Mouse (Mus musculus) adrenal gland, adult (tissue): ENCODE results near the gene Hyal1.

Experiments used
- DNase-seq, 2 experiments: peaks; one replicate each; pipeline ENCODE4 v3.0.0; 2022 to 2023; ENCODE audit warnings: low spot score in 1 of 2; ENCODE audit not compliant: inconsistent age in 2 of 2

Gene Hyal1

DNA sequence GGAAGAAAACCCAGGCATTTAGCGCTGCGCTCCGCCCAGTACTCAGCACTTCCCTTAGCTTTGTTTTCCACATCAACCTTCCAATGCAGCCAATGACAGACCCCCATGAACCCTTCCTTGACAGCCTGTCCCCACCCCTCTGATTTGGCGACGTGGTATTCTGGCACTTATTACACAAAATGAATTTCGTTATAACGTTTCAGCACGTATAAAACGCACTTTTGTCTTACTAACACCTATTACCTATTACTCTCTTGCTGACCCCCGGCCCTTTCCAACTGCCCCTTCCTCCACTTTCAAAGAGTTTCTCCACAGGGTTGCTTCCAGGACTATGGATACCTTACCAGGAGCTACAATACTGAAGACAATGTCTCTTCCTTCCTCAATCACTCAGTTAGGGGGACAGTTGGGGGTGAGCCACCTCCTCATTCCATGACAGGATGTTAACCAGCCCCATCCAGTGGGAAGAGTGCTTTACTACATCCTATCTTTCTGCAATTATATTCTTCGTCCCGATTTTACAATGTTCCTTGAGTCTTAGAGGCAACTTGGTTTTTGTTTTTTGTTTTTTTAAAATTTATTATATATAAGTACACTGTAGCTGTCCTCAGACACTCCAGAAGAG is 36.3 kb downstream of the Hyal1 start:
- DNase-seq = no peak

DNA sequence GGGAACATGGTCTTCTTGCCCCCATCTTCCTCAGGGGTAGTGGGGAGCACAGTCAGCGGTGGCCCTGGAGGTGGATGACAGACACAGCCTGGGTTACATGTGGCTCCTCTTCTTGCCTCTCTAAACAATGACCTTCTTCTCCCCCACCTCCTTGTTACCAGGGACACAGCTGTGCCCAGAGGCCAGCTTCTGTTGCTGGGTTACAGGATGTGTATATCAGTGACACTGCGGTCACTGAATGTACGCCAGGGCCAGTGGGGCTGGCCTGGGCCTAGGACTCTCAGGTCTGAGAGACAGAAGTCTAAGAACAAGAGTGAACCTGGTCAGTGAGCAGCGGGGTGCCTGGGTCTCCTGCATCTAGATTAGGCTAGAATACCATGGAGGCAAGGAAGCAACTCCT is 38.3 kb downstream of the Hyal1 start:
- DNase-seq = no peak

DNA sequence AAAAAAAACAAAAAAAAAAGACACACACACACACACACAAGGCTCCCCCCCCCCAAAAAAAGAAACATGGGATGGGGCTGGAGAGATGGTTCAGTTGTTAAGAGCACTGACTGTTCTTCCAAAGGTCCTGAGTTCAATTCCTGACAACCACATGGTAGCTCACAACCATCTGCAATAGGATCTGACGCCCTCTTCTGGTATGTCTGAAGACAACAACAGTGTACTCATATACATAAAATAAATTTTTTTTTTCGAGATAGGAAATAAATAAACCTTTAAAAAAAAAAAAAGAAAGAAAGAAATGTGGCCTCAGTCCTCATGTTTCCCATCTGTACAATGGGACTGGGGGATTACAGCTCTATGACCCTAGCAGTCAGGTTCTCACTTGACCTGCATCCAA is 40.7 kb downstream of the Hyal1 start:
- DNase-seq = no peak

DNA sequence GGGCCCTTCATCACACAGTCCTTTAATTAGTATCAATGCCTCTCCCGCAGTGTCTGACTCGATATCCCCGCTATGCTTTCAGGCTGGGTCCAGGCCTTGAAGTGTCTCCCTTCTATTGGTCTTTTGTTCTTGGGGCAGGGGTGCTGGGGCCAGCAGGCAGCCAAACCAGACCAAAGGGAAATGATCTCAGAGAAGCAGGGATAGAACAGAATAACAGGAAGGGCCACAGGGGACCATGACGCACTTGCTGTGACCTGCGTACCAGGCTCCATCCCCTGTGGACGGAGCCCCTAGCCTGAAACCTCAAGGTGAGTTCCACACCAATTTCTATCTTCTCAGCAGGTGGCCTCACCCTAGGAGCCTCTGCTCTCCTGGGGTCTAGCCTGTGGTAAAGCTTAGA is 41.4 kb downstream of the Hyal1 start:
- no peak for DNase-seq

DNA sequence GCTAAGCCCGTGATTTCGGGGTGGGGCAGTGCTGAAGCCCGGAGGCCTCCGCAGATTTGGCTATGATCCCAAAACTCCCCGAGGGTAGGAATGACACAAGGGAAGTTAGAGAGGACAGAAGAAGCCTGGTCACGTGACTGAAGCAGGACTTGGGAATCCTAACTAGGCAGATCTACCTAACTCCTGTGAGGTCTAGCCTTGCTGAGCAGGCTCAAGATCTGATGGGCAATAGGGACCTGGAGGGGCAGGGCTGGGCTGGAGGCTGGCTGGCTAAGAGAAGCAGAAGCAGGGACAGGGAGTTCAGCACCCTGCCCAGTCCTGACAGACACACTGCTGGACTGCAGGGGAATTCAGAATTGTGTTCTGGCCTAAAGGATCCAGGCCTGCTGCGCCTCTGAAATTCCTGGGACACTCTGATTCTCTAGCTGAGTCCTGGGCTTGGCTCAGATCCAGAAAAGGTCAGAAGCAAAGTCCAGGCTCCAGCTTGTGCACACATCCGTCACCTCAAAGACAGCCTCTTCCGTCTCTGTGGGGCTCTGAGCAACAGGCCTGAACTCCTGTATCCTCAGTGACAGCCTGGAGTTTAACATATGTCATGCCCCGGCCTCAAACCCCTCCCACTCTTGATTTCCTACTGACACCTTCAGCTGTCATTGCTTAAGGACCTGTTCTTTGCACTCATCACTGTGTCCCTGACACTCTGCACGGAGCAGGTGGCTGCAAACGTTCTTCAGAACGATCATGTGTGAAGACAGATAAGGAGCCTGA is 42.2 kb downstream of the Hyal1 start:
- peak; percentile 76 to 81 for DNase-seq

DNA sequence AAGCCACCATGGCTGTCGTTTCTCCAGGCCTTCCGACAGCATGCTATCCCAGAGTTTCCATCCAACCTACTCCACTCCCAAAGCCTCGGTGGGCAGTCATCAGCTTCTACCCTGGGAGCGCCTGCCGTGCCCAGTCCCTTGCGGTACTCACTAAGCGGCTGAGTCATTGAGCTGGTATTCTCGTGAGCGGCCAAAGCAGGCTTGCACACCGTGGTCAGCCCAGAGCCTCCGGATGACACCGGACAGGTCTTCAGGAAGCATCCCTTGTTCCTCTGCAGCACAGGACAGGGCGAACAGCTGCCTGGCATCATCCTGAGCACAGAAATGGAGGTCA is 42.8 kb downstream of the Hyal1 start:
- DNase-seq = peak; percentile 74 to 76

DNA sequence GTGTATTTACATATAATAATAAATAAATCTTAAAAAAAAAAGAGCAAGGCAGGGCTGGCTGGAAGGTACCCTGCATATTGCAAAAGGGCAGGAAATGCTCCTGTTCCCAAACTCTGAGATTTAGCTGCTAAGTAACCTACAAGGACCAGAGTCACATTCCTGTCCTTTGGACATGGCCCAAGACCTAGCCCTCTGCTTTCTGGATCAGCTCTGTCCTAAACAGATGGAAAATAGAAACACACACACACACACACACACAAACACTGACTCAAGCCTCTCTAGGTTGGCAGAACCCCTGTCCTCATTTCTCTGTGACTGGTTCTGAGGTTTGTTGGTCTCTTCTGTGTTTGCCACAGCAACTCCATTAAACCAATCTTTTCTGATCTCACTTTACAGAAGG is 44.2 kb downstream of the Hyal1 start:
- no peak for DNase-seq

DNA sequence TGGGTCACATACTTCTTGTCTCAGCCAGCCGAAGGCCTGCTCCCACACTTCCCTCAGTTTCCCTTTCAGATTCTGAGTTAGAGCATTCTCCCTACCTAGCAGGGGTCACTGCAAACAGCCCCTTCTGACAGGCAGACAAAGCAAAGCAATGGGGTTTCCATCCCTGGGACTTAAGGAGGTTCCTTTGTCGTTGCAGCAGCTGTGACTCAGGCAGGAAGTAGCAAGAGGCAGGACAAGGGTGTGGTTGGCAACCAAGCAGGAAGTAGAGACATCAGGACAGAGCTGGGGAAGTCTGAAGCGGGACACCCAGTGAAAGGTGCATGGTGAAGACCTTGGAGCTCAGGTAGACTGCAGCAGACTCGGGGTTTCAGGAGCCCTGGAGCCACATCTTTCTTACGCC is 47.8 kb downstream of the Hyal1 start:
- peak in 1 of 2 experiments; percentile 61 for DNase-seq

DNA sequence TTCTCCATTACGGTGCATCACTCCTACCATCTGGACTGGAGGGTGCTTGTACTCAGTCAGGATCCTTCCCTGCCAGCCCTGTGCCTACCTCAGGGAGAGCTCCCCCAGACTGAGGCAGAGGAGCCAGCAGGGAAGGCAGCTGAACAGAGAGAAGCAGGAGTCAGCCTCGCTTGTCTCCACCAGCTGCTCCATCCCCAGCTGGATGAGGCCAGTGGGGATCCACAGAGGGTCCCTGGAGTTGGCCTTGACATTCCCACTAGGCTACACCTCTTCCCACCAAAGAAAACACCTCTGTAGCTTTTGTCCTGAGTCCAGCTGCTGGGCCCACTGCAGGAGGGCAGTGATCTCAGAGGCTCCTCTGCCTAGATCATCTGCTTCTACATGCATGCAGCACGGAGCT is 48.2 kb downstream of the Hyal1 start:
- no peak for DNase-seq

DNA sequence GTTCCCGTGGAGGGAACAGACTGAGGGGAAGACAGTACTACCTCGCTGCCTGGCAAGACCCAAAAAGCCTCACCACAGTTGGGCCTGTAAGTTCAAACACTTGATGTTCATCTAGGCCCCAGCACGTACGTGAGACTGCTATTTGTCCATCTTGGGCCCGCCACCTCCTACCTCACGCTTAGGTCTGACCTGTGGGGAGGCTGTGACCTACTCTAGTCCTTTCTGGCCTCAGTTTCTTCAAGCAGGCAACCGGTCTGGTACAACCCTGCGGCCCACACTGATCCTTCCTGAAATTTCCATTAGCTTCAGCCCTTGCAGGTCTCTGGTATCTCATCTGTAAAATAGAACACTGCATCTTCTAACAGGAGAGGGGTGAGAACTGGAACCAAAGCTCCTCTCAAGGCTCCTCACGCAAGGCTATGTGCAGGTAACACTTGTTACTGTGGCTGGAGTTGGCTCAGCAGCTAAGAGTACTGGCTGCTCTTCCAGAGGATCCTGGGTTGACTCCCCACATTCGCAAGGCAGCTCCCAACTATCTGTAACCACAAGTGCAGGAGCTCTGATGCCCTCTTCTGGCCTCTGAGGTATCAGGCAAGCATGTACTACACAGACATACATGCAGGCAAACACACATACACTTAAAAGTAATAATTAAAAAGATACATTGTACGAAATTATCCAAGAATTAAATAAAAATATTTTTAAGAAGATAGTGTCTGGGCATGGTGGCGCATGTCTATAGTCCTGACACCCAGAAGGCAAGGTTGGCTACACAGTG is 48.8 kb downstream of the Hyal1 start:
- DNase-seq = peak in 1 of 2 experiments; percentile 38

DNA sequence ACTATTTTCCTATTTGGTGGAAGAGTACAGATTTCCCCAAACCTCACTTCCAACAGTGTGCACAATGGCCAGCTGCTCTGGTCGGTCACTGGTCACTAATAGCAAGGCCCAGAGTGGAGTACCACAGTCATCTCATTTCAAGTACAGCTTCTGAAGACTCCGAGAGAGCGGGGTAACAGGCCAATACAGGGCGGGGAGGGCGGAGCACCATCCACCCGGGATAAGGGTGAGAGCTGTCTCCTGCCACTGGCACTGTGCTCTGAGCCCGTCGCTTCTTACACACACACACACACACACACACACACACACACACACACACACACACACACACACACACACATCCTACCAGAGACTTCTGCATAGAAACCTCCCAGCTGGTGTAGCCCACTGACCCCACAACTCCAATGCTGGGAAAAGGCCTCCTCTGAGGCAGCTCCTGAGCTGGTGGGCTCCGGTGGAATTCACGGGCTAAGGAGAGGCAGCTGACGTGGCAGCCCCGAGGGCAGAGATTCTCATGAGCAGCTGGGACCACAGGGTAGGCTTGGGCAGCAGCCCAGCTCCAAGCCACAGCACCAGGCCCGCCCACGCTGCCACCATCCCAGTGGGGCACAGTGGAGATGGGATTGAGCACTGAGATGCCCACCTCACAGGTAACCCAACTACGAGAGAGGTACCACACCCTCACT is 49.6 kb downstream of the Hyal1 start:
- peak in 1 of 2 experiments; percentile 28 for DNase-seq

DNA sequence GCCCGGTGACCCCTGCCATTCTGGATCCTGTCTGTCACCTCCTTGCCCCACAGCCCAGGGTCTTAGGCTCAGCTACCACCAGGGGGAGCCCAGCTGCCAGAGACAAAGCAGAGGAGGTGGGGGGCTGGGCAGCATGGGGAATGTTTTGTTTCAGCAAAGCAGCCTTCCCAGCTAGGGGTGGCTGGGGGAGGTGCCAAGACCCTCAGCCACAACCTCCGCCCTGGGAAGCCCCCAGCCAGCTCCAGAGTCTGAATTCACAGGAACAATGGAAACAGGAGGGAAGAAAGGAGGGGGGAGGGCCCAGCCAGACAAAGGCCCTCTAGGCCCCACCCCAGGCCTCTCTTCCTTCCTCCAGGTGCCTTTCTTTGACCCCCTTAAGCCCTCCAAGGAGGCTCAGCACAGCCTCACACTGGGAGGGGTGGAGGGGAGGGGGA is 50.1 kb downstream of the Hyal1 start:
- DNase-seq = peak; percentile 74 to 87

DNA sequence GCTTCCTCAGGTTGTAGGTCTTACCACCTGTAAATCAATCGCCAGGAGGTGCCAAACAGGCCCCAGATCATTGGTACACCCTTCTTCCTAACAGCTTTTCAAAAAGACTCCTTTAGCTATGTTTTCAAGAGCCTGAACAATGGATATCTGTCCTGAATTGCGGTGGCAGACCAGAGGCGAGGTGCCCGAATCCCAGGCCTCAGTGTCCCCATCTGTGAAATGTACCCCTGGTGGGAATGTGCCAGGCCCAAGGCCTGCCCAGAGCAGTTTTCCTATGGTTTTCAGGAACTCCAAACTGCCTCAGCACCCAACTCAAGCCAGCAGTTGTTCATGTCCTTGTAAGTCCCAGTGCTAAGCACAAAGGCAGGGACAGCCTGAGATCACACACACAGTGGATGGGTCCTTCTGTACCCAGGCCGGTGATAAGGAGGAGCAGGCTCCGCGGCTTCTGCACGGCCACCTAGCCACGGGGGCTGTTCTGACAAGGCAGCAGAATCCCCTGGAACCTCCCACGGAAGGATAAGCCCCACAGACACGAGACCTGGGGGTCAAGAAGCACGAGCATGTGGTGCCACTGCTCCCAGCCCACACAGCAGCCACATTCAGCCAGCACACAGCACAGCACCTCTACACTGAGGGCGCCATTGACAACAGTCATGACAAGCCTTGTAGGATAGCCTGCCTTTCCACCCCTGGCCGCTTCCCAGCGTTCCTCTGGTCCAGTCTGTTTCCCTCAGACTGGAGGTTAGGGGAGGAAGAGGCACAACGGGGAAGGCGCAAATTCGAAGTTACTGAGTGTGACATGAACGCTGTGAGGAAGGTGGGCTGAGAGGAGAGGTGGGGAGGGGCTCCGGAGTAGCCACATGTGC is 50.9 kb downstream of the Hyal1 start:
- peak in 1 of 2 experiments; percentile 39 for DNase-seq

DNA sequence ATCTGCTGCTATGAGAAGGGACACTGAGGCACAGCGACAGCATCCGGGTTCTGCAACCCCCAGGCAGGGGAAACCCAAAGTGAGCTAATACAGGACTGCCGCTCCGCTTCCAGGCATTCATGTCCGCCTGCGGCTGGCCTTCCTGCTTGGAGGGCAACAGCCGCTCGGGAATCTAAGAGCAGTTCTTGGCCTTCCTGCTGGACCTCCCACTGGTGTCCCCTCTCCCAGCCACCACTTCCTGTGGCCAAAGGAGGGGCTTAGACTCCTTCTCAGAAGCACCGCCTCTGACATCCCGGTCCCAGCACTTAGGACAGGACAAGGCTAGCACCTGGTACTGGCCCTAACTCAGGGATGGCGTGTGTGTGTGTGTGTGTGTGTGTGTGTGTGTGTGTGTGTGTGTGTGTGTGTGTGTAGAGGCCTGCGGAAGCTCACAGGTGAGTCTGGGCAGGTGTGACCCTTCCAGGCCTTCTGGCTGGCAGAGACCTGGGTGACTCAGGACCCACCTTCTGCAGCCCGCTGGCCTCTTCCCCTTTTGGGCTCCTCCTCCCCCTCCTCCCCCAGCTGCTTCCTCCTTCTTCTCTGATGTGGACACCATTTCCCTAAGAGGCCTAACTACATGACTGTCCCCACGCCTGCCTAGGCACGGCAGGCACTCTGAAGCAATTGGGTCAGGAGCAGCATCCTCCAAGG is 52.1 kb downstream of the Hyal1 start:
- peak; percentile 60 to 76 for DNase-seq

DNA sequence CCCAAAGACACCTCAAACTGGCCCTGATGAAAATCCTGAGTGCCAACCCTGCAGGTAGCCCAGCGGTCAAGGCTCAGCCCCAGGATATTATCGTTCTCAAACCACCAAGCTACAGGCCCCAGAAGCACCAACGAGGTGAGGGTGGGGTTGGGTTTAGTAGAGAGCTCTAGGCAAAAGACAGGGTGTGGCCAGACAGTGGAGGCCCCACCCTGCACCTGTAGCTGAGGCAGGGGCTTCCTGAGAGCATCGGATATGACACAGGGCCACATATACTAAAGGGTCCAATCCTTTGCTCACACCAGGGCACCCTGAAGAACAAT is 52.6 kb downstream of the Hyal1 start:
- DNase-seq = no peak

DNA sequence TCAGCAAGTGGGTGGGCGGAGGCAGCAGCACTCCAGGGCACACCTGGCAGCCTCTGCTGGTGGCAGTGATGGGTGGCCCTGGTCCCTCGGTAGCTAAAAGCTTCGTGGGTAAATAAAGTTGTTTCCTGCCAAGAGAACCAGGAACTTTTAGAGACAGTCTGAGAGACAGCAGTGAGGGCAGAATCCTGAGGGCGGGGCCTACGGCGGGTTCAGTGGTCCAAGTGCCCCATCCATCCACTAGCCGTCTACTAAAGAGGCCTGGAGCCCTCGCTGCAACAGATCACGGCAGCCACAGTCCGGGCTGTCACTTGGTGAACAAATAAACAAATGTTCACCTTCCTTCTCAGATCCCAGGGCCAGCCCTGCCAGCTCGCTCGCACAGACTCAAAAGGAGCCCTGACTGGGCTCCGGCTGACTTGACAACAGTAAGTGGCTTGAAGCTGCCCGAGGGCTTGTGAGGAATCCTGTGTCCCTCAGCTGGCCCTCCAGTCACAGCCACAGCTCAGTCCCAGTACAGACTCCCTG is 53.2 kb downstream of the Hyal1 start:
- peak in 1 of 2 experiments; percentile 47 for DNase-seq

DNA sequence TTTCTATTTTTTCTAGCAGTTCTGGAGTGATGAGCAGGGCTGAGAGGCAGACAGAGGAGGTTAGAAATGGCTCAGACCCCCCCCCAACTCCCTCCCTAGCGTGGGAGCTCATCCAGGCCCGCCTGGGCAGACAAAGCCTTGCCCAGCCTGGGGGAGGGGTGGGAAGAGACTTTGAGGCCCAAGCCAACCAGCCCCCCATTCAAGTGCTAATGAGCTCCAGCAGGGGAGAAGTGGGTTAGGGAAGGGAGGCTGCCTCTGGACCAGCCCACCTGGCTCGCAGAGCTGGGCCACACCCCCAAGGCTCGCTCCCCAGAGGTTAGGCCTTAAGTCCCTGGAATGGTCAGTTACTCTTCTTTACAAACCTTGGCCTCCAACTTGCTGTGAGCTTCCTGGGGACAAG is 53.8 kb downstream of the Hyal1 start:
- peak in 1 of 2 experiments; percentile 46 for DNase-seq
